Mouse (Mus musculus) erythroblast, adult 5-6 weeks (primary cell): ENCODE measurements around the gene Rnft2. TPM values are rescaled to one million over a fixed set of nuclear protein-coding genes. Genes with fewer than 3 reads are reported as not detected.

Experiments used
- ATAC-seq: replicated peaks from 2 replicates; pipeline ENCODE4 v1.8.0; 2016; ENCODE audit warnings: moderate number of reproducible peaks, mild to moderate bottlenecking, moderate TSS enrichment, inconsistent platforms; ENCODE audit not compliant: poor library complexity, low FRiP score, severe bottlenecking
- total RNA-seq, 2 experiments: library from RNA; stranded (forward) in 1 of 2; stranded (reverse) in 1 of 2; fragments of 150-400 nt in 1 of 2; fragments of 200-764, 138-1000 nt in 1 of 2; gene quantifications; 2 replicates each; pipeline versions ENCODE4 v1.2.3 to v1.2.4; 2015 to 2017; ENCODE audit warnings: low replicate concordance in 2 of 2

The Rnft2 gene
- total RNA-seq, 2 experiments from 2014 or later, result not detected

DNA sequence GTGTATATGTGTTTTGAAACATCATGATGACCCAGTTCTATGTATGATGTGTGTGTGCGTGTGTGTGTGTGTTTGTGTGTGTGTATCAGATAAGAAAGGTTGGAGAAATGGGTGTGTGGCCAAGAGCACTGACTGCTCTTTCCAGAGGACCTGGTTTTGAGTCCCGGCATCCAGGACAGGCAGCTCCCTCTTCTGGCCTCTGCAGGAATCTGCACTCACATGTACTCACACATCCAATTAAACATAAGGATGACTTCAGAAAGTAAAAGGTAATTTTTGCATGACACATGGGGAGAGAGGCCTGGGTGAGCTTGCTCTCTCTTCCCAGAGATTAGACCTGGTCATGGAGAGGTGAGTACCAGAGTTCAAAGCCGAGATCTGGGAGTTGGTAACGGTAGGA lies 12.1 kb upstream of the Rnft2 start:
- no peak for ATAC-seq

DNA sequence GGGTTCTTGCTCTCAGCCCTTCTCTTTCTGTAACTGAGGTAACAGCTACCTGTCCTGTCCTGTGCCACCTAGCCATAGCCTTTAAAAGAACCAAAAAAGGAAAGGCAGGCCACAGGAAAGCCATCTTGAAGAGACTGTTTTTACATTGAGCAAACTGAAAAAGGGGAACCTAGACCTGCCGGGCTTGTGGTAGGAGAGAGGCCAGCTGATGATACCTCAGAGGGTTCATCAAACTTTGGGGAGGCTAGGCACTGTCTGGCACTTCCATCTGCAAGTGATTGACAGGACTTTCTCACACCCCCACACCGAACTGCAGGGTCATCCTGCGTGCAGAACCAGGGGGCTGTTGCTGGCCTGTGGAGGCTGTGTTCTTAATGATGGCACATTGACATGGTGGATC lies 8.6 kb upstream of the Rnft2 start:
- ATAC-seq, result no peak

DNA sequence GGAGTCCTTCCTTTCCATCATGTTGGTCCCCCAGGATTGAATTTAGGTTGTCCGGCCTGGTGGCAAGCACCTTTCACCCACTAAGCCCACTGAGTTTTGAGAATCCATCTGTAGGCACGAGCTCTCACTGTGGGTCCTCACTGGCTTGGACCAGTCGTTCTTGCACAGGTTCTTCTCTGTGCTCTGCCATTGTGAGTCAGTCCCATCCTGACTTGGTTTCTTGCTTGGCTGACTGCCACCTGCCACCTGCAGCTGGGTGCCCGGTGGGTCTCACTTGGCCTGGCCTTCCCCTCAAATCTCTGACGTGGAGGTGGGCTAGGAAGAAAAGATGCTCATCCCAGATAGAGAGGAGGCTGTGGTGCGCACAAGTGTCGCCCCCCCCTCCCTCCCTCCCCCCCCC lies 6.1 kb upstream of the Rnft2 start:
- ATAC-seq, result no peak

DNA sequence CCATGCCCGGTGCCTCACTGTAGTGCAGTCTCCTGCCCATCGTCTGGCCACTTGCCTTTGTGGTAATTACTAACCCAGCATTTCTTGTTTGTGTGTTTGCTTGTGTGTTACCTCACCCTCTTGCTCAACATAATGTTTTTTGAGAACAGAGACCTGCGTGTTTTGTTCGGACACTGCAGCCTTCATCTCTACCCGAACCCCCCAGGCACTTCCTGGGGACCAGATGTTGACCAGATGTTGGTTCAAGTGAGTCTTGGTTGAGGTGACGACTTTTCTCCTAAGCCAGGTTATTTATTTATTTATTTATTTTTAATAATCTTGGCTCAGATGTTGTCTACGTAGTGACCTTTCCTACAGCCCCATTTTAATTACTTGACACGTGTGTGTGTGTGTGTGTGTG lies 2.5 kb upstream of the Rnft2 start:
- no peak for ATAC-seq

DNA sequence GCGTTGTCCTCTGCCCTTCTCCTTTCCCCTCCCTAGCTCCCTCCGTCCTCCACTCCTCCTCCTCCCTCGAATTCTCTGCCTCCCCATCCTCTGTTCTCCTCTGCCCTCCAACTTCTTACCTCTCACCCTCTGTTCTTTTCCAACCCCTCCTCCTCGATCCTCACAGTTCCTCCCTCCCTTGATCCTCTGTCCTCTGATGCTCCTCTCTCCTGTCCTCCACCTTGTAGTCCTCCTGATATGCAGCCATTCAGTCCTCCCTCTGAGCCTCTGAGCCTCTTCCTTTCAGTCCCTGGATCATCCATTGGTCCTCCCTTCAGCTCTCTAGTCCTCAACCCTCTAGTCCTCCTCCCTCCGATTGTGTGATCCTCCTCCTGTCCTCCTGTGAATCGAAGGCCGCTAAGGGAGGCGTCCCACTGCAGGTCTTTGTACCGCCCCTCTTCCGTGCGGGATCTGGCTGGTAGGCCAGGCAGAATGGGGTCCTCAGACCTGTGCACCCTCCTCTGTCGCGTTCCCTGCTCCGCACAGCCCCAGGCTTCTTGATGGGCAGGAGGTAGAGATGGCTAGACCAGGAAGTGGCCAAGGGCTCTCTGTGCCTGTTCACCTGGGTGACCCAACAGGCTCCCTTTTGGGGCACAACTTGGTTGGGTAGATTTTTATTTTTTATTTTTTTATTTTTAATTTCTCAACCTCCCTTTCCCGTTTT lies 841 bp upstream of the Rnft2 start:
- ATAC-seq, result no peak

DNA sequence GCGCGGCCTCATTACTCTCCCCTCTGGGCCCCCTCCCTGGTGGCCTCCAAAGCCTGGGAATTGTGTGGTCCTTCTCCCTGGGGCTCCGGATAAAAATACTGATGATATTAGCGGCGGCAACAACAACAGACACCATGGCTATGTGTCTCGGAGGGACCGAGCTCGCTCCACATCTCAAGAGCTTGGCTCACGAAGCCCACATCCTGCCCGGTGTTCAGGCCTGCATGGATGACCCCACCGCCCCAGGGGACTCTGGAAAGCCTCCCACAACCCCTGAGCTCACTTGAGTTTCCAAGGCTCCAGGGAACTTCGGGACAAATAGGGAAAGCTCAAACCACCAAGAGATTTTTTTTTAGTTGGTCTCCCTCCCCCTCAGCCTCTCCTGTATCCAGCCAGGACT lies 5.2 kb downstream of the Rnft2 start:
- no peak for ATAC-seq

DNA sequence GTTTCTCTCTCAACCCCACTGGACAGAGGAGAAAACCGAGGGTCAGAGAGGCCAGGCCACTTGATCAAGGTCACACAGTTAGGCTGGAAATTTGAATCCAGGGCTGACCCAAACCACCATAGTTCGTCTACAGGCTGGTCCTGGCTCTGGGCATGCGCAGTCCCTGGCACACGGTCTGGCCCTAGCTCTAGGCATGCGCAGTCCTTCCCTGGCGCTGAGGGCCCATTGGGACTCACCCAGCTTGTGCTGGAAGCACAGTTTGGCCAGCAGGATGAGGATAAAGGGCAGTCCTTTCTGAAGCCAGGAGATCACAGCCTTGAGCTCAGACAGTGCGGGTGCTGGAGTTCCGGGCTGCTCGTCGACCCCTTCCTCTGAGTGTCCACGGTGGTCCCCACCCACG lies 8.0 kb downstream of the Rnft2 start:
- no peak for ATAC-seq

DNA sequence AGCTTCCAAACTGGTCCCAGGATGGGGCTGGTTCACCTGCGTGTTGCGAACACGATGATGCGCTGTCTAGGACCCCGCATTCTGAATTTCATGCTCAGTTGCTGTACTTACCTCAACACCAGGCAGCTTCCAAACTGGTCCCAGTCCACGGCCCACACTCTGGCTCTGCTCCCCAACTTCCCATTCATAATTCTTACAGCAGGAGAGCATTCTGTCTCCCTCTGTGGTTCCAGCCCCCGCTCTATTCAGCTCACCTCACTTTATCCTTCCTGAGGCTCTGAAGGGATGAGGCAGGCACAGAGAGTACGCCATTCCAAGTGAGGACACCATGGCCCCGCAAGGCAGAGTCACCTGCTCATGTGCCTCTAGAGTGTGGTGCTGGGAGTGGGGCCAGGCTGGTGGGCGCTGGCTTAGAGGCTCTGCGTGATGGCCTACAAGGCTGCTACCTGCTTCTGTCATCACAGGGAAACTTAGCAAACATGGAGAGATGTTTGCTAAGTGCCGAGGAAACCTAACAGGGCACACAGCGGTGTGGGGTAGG lies 14.8 kb downstream of the Rnft2 start:
- ATAC-seq, result no peak

DNA sequence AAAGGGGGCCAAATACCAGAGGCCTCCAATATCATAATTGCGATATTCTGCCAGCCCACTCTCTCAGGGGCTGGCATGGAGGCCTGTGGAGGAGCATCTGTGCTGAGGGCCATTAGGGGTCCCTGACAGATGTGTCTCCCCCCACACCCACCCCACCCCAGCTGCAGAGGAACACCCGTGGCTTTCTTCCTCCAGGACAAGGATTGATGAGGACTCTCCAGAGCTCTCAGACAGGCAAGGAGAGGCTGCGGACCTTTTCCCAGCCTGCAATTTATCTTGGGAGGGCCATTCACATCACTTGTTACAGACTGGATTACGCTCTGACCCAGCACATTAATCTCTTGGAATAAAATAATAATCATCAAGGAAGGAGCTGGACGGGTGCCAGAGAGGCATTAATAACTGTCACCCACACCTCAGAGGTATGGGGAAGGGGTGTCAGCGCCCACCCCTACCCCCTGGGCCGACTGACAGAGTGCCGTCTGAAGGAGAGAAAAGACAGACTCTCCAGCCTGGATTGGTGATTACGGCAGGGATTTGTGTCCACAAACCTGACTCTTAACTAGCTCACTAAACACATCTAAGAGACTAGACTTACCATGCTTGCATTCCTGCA lies 21.7 kb downstream of the Rnft2 start:
- ATAC-seq, result no peak

DNA sequence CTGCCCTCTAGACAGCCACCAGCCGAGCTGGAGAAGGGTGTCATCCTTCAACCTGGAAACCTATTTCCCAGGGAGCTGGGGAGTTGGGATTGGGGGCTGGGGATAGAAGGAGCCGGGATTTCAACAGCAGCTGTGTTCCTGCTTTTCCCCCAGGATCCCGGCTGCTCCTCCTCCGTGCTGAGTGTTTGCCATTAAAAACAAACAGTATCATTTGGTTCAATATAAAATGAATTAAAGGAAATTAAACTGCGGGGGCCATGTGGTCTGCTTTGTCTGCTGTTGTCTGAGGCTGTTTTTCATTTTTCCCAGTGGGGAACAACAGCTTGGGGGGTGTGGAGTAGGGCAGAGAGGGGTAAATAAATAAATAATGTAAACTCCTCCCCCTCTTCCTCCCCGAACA lies 27.5 kb downstream of the Rnft2 start:
- ATAC-seq, result no peak

DNA sequence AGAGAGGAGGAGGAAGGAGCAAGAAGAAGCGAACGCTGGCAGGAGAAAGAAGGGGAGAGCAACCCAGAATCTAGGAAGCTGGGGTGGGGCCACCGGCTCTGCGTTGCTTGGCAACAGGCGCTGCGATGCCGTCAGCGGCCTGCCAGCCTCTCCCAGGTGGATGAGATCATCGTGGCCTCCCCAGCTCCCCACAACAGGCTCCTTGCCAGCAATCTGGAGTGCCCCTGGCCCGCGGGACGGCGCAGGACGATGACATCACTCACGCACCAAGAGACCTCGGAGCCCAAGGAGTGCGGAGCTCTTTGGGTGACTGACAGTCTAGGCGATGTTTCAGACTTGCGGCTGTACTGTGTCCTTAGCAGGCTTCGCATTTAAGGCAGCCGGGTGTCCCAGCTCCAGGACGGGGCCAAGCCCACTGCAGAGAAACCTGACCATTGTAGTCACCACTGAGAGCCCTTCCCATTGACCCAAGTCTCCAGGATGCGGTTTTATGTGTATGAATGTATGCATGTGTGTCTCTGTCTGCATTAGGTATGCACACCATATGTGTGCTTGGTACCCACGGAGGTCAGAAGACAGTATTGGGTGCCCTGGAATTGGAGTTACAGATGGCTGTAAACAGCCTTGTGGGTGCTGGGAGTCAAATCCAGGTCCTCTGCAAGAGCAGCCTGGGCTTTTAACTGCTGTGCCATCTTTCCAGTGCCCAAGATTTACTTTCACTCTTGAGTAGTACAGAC lies 30.3 kb downstream of the Rnft2 start:
- no peak for ATAC-seq

DNA sequence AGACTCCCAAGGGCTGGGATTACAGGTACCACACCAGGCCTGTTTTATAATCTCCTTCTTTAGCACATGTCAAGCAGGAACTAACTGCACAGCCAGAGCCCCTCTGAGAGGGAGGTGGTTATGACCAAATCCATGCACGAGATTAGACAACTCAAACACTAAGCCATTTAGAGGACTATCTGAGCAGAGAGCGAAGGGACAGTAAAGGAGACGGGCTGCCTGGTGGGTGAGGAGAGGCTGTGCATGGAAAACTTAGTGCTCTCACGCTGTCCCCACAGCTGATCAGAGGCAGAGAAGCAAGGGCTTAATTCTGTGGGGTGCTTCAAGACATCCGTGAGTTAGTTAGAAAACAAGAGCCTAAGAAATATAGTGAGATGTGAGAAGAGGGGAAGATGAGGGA lies 30.9 kb downstream of the Rnft2 start:
- no peak for ATAC-seq

DNA sequence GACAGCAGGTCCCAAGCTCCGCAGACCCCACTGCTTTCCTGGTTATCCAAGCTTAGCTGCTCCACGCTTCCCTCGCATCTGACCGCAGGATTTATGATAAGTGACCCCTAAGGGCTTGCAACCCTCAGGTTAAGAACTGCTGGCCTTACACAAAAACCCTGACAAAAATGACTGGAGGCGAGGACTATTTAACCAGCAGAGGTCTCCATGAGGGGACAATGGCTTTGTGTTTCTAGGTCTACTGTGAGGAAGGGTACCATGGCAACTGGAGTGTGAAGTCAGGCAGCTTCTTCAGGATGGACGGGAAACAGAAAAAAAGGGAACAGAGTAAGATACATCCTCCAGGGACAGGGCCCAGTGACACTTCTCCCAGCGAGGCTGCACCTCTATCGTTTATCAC lies 39.1 kb downstream of the Rnft2 start:
- no peak for ATAC-seq

DNA sequence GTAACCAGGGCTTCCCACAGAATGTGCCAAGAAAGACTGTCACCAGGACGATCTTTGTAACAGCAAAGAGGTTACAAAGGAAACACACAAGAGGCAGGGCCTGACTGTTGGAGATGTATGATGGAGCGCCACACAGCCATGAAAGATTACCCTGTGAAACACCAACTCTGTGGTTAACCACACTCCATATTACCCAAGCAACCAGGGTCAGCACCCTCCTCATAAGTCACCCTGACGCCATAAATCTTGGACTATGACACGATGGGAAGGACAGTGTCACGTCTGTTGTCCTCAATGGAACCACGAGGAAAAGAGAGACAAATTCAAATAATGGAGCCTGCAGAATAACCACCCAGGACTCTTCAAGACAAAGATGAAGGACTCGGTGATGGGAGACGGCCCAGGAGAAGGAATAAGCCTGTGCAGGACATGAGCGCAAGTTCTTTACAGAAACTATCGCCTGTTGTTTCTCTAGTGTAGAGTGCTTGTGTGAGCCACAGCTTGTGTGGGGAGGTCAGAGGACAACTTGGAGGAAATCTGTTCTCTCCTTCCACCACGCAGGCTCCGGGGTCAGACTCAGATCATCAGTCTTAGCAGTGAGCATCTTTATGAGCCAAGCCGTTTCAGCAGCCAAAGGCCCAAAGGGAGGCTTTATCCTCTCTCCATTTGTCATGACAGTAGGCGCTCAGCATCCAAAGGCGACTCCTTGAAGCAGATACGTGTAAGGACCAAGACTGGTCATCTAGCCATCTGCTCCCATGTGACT lies 40.1 kb downstream of the Rnft2 start:
- no peak for ATAC-seq

DNA sequence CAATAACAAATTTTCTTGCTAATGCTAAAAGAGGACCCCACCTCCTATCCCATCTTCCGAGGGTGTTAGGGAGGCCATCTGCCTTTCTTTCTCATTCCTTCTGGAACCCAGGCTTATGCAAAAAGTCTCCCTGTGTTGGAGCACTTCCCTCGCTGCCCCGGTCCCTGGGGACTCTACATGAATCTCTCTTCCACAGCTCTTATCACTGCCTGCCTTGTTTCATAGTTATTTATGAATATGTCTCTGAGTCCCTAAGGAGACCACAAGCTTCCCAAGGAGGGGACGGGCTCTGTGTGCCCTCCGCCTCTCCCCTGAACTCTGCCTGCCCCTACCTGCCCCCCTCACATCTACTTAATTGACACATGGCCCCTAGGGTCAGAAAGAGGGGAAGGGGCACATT lies 45.2 kb downstream of the Rnft2 start:
- no peak for ATAC-seq

DNA sequence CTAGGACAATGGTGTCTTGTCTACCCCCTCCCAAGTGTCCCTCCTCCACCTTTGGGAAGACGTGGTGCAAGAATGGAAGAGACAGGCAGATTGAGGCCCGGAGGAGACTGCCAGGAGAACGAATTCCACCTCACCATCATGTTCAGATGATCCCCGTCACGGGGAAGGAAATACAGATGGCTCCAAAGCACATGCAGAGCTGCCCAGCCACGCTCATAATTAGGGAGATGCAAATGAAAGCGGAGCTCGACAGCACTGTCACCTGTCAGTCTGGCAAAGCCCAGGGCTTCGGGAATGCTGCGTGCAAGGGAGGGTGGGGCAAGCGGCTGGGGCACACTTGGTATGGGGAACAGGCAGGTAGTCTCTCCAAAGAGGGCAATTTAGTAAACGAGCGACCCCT lies 47.5 kb downstream of the Rnft2 start:
- ATAC-seq, result no peak

DNA sequence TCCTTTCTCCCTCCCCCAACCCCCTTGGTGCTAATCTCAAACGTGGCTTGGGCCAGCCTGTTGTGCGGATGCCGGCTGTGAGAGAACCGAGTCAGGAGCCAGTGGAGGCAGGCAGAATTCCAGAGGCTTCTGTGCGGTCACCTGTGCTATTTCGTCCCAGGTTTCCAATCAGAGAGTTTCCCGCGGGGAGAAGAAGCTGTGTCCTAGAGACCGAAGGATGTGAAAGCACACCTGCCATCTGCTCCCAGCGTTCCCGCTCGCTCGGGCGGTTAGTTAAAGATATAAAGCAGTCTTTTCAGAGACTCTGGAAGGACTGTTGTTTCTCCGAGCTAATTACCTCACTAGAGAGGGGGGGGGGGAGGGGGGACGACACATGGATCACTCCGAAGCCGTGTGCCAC lies 52.7 kb downstream of the Rnft2 start:
- ATAC-seq, result no peak

DNA sequence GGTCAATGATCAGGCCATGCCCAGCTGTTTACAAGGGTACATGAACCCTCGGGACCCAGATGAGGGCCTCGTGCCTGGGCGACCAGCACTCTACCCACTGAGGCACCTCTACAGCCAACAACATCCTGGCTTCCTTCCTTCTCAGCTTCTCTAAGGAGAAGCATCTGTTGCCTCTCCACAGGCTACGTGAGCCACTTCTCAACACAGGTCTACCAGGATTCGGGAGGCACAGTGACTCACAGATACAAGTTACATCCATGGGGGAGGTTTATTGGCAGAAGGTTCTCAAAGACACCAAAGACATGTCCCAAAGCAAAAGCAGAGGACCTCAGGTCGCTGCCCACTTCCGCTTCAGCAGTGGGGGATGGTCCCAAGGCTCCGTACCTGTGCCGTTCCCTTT lies 54.4 kb downstream of the Rnft2 start:
- no peak for ATAC-seq

DNA sequence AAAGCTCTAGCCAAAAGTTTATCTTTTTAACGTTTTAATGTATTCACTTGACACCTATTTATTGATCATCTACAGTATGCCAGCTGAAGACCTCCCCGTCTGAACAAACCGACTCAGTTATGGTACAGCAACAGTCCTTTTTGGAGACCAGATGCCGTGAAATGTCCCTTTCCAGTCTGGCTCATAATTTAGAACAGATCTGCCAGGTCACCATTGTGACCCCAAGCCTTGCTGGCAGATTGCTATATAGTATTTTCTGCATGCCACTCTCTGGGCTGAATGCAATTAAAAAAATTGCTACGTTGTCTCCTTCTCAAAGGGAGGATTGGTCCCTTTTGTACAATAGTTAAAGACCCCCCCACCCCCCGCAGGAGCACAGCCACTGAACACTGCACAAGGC lies 56.6 kb downstream of the Rnft2 start:
- ATAC-seq, result no peak

DNA sequence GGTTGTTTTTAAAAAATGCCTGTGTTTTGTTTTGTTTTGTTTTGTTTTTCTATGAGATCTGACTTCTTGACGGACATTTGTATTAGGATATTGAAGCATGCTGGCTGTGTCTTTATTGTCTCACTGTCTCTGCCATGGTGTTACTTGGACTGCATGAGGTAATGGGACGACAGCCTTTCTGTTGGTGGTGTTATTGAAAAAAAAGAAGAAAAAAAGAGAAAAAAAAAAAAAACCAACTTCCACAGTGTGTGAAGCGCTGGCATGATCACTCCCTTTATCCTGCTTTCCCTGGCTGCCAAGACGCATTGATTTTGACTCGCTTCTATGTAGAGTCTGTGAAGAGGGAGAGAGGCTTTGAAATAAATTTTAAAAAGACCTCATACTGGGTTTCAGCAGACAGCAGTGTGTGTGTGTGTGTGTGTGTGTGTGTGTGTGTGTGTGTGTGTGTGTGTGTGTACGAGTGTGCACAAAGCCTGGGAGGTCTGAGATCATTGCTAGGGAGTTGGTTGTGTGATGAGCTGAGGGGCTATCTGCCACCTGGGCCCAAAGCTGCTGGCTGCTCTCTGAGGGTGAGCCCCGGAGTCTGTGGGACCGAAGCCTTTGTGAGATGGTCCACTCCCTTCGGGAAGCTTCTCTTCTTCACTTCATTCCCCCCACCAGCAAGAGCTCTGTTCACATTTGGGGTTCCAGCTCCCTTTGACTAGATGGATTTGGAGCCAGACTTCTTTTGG lies 57.8 kb downstream of the Rnft2 start:
- ATAC-seq, result no peak
